In genomic region chr3:142103622-142104021, GRCm38 (mm10) we compare ENCODE assay signal across 22 mouse cellular contexts.
A peak's percentile ranks its signal among the peaks of the same experiment; 100 is the strongest.
DNase-seq lines count a peak whose midpoint lies in the region; ATAC-seq and TF ChIP-seq lines count a peak whose summit lies in the region.
"Had no signal": no experiment of that assay in that cellular context is flagged by ENCODE, and none has a peak within 500 bp of the region (broad histone marks: within the 10 kb centered on the region; RNA-seq: fewer than 3 reads in every experiment).

No protein-coding gene starts in this region.

- H3K4me3 ChIP-seq in hindbrain, postnatal 0 days (ENCODE audit: low read length), result no peak overlapping the region
- H3K4me3 ChIP-seq in hindbrain, embryonic 12.5 days, result no peak overlapping the region
- no peak overlapping the region for H3K4me3 ChIP-seq in midbrain, embryonic 11.5 days (ENCODE audit: low read depth, low read length)
- H3K4me3 ChIP-seq in midbrain, embryonic 16.5 days (ENCODE audit: low read depth, low read length), result no peak overlapping the region
- H3K4me3 ChIP-seq: forebrain, embryonic 15.5 days; heart, embryonic 12.5 days; kidney, embryonic 15.5 days; limb, embryonic 12.5 days; neural tube, embryonic 15.5 days had no signal

- WGBS in hindbrain, postnatal 0 days, result 69% methylated on average over 4 of the region's 4 CpGs
- 92% methylated on average over 4 of the region's 4 CpGs for WGBS in hindbrain, embryonic 12.5 days
- WGBS in midbrain, embryonic 11.5 days, result 62% methylated on average over 4 of the region's 4 CpGs
- WGBS in midbrain, embryonic 16.5 days, result 56% methylated on average over 4 of the region's 4 CpGs

- H3K9me3 ChIP-seq in hindbrain, postnatal 0 days (ENCODE audit: low read length), result no peaks in the 10 kb centered on the region
- no peaks in the 10 kb centered on the region for H3K9me3 ChIP-seq in hindbrain, embryonic 12.5 days (replicated peaks)
- no peaks in the 10 kb centered on the region for H3K9me3 ChIP-seq in midbrain, embryonic 11.5 days (ENCODE audit: control insufficient read depth, low read length)
- no peaks in the 10 kb centered on the region for H3K9me3 ChIP-seq in midbrain, embryonic 16.5 days (replicated peaks; ENCODE audit: control insufficient read depth, low read length, poor library complexity, severe bottlenecking)
- H3K9me3 ChIP-seq: forebrain, embryonic 15.5 days; heart, embryonic 12.5 days; kidney, embryonic 15.5 days; neural tube, embryonic 15.5 days had no signal

- H3K36me3 ChIP-seq in hindbrain, postnatal 0 days (ENCODE audit: insufficient read depth, low read length), result no peaks in the 10 kb centered on the region
- H3K36me3 ChIP-seq in hindbrain, embryonic 12.5 days, result no peaks in the 10 kb centered on the region
- H3K36me3 ChIP-seq in midbrain, embryonic 11.5 days (ENCODE audit: control insufficient read depth, insufficient read depth, low read length), result no peaks in the 10 kb centered on the region
- H3K36me3 ChIP-seq in midbrain, embryonic 16.5 days (ENCODE audit: control insufficient read depth, insufficient read depth, low read length), result no peaks in the 10 kb centered on the region
- H3K36me3 ChIP-seq: forebrain, embryonic 15.5 days; heart, embryonic 12.5 days; limb, embryonic 12.5 days; neural tube, embryonic 15.5 days had no signal

- no peak overlapping the region for H3K4me2 ChIP-seq in hindbrain, postnatal 0 days (ENCODE audit: low read depth, low read length)
- no peak overlapping the region for H3K4me2 ChIP-seq in hindbrain, embryonic 12.5 days (replicated peaks)
- no peak overlapping the region for H3K4me2 ChIP-seq in midbrain, embryonic 11.5 days
- no peak overlapping the region for H3K4me2 ChIP-seq in midbrain, embryonic 16.5 days (ENCODE audit: low read length)
- H3K4me2 ChIP-seq: forebrain, embryonic 15.5 days; heart, embryonic 12.5 days; kidney, embryonic 15.5 days; limb, embryonic 12.5 days; liver, embryonic 11.5 days; neural tube, embryonic 15.5 days had no signal

- no peak for TF ChIP-seq CTCF in hindbrain, postnatal 0 days (IDR thresholded peaks at IDR 0.05; ENCODE audit: low read depth)

- peak; percentile 65 for DNase-seq in hindbrain, postnatal 0 days (ENCODE audit: low spot score)
- DNase-seq in lung, postnatal 10 days, result peak; percentile 3
- DNase-seq in lung, postnatal 36 days, result no peak
- DNase-seq in midbrain, embryonic 11.5 days (ENCODE audit: low spot score, missing footprints), result peak; percentile 88
- DNase-seq in gastrocnemius, adult 8-10 months (ENCODE audit: low spot score in 2 of 2), result no peak
- DNase-seq: adrenal gland, adult 2 months; cerebellum, adult 11-12 months; gastrocnemius, postnatal 25 days; heart, adult 18-20 months; heart, postnatal 10 days; liver, postnatal 0 days had no signal

- H3K4me1 ChIP-seq in hindbrain, postnatal 0 days (ENCODE audit: insufficient read depth, low read length), result no peaks in the 10 kb centered on the region
- H3K4me1 ChIP-seq in hindbrain, embryonic 12.5 days, result no peaks in the 10 kb centered on the region; the same call in 1 of the 2 replicates
- H3K4me1 ChIP-seq in midbrain, embryonic 11.5 days (ENCODE audit: control insufficient read depth, insufficient read depth, low read length), result peaks cover 2% of the 10 kb centered on the region; the same call in 1 of the 2 replicates
- no peaks in the 10 kb centered on the region for H3K4me1 ChIP-seq in midbrain, embryonic 16.5 days (ENCODE audit: control insufficient read depth, insufficient read depth, low read length)
- H3K4me1 ChIP-seq: forebrain, embryonic 15.5 days; heart, embryonic 12.5 days had no signal

- peak; percentile 80 for ATAC-seq in hindbrain, postnatal 0 days
- ATAC-seq in hindbrain, embryonic 12.5 days (ENCODE audit: low FRiP score), result no peak
- ATAC-seq in midbrain, embryonic 11.5 days (ENCODE audit: low FRiP score), result peak; percentile 83
- ATAC-seq in midbrain, embryonic 16.5 days, result peak; percentile 54; the same call in 1 of the 2 replicates
- ATAC-seq: forebrain, embryonic 15.5 days; intestine, postnatal 0 days; liver, postnatal 0 days had no signal

- H3K9ac ChIP-seq in hindbrain, postnatal 0 days (replicated peaks; ENCODE audit: low read length), result no peak overlapping the region
- no peak overlapping the region for H3K9ac ChIP-seq in hindbrain, embryonic 12.5 days
- H3K9ac ChIP-seq in midbrain, embryonic 11.5 days (ENCODE audit: low read length), result no peak overlapping the region
- no peak overlapping the region for H3K9ac ChIP-seq in midbrain, embryonic 16.5 days (ENCODE audit: low read depth, low read length)
- H3K9ac ChIP-seq: forebrain, embryonic 15.5 days; heart, embryonic 12.5 days; kidney, embryonic 15.5 days; limb, embryonic 12.5 days; liver, postnatal 0 days; neural tube, embryonic 15.5 days had no signal

- no peaks in the 10 kb centered on the region for H3K27me3 ChIP-seq in hindbrain, postnatal 0 days (ENCODE audit: insufficient read depth, low read length)
- no peaks in the 10 kb centered on the region for H3K27me3 ChIP-seq in hindbrain, embryonic 12.5 days
- H3K27me3 ChIP-seq in midbrain, embryonic 11.5 days (ENCODE audit: control insufficient read depth, insufficient read depth, low read length), result no peaks in the 10 kb centered on the region
- H3K27me3 ChIP-seq in midbrain, embryonic 16.5 days (ENCODE audit: control insufficient read depth, insufficient read depth, low read depth, low read length), result no peaks in the 10 kb centered on the region
- H3K27me3 ChIP-seq: forebrain, embryonic 15.5 days; heart, embryonic 12.5 days; kidney, embryonic 15.5 days; neural tube, embryonic 15.5 days had no signal

- H3K27ac ChIP-seq in hindbrain, postnatal 0 days, result no peak overlapping the region
- no peak overlapping the region for H3K27ac ChIP-seq in hindbrain, embryonic 12.5 days
- no peak overlapping the region for H3K27ac ChIP-seq in midbrain, embryonic 11.5 days (ENCODE audit: low read depth, low read length)
- H3K27ac ChIP-seq in midbrain, embryonic 16.5 days (ENCODE audit: low read length), result no peak overlapping the region
- H3K27ac ChIP-seq: forebrain, embryonic 15.5 days; kidney, embryonic 15.5 days; limb, embryonic 12.5 days; macrophage; neural tube, embryonic 15.5 days; stomach, postnatal 0 days had no signal

Comparison
In these comparisons a context has a peak if more than half of its experiments do, and no peak if none do; other contexts are left out.
1. DNase-seq: peak in hindbrain, postnatal 0 days (single experiment), lung, postnatal 10 days (single experiment) and midbrain, embryonic 11.5 days (single experiment); none in lung, postnatal 36 days (single experiment) and gastrocnemius, adult 8-10 months (0 of 2).